Mouse (Mus musculus) CD4-positive, CD25-positive, alpha-beta regulatory T cell, adult 4 months (primary cell): ENCODE data around the gene Hspb6. TPM values are rescaled to one million over a fixed set of nuclear protein-coding genes. Genes with fewer than 3 reads are reported as not detected.

ENCODE experiments used
- ATAC-seq: one replicate; pipeline ENCODE4 v1.8.0; 2017
- polyA plus RNA-seq, 2 experiments: library from polyadenylated mRNA; unstranded; fragments of 100-300 nt; shearing (Covaris generic); gene quantifications; one replicate each; pipeline ENCODE4 v1.2.1; 2017

The Hspb6 gene
- polyA plus RNA-seq, 2 experiments from 2014 or later, result 1.0 to 3.1 TPM

- peak; percentile 30 for ATAC-seq
These were observed 36.1 kb downstream of the Hspb6 start for GRCm38 (mm10) chr7:30587842-30588667.

- peak; percentile 79 for ATAC-seq
These were observed 36.9 kb downstream of the Hspb6 start, which contains the start of gene Kmt2b for GRCm38 (mm10) chr7:30588676-30589434. Kmt2b (minus strand) TSS chr7:30588726.

- peak; percentile 21 for ATAC-seq
These were observed 37.7 kb downstream of the Hspb6 start for GRCm38 (mm10) chr7:30589435-30590301.

- ATAC-seq, result no peak
These were observed 39.1 kb downstream of the Hspb6 start for GRCm38 (mm10) chr7:30590927-30591604.

- ATAC-seq, result no peak
These were observed 39.6 kb downstream of the Hspb6 start for GRCm38 (mm10) chr7:30591605-30591951.

- no peak for ATAC-seq
These were observed 40.9 kb downstream of the Hspb6 start for GRCm38 (mm10) chr7:30592772-30593423.

- ATAC-seq, result peak; percentile 48
These were observed 41.9 kb downstream of the Hspb6 start for GRCm38 (mm10) chr7:30593579-30594509.

- ATAC-seq, result peak; percentile 37
These were observed 42.6 kb downstream of the Hspb6 start for GRCm38 (mm10) chr7:30594510-30595024.

- no peak for ATAC-seq
These were observed 44.1 kb downstream of the Hspb6 start for GRCm38 (mm10) chr7:30596093-30596492.

- no peak for ATAC-seq
These were observed 44.8 kb downstream of the Hspb6 start for GRCm38 (mm10) chr7:30596811-30597210.

- ATAC-seq, result no peak
These were observed 46.8 kb downstream of the Hspb6 start, which contains the start of gene Zbtb32 for GRCm38 (mm10) chr7:30598786-30599185. Zbtb32 (minus strand) TSS chr7:30598909.

GRCm38 (mm10) chr7:30599933-30600353 is 48.0 kb downstream of the Hspb6 start:
- ATAC-seq, result peak; percentile 97

GRCm38 (mm10) chr7:30600651-30601050 is 48.7 kb downstream of the Hspb6 start:
- no peak for ATAC-seq

GRCm38 (mm10) chr7:30602583-30602982 is 50.6 kb downstream of the Hspb6 start:
- no peak for ATAC-seq

GRCm38 (mm10) chr7:30604424-30604823 is 52.4 kb downstream of the Hspb6 start:
- no peak for ATAC-seq

GRCm38 (mm10) chr7:30604944-30605343 is 53.0 kb downstream of the Hspb6 start:
- no peak for ATAC-seq
